Mouse (Mus musculus) MEL (cell line): ENCODE results near the gene Cep104.

ENCODE experiments used
- CTCF ChIP-seq, 3 experiments: IDR thresholded peaks in 2 of 3; conservative IDR thresholded peaks in 1 of 3; 2 replicates each; pipeline ENCODE4 v1.5.1; 2011 to 2012; ENCODE audit warnings: low read length in 3 of 3, low read depth in 2 of 3, mild to moderate bottlenecking in 2 of 3, improper control_type of control experiment in 1 of 3, inconsistent platforms in 1 of 3, mixed read lengths in 1 of 3, moderate library complexity in 1 of 3; ENCODE audit not compliant: control insufficient read depth in 1 of 3, insufficient read depth in 1 of 3, poor library complexity in 1 of 3, severe bottlenecking in 1 of 3
- NRF1 ChIP-seq: IDR thresholded peaks from 2 replicates; pipeline ENCODE4 v1.6.1; 2014; ENCODE audit warnings: low read depth, mild to moderate bottlenecking, inconsistent platforms, low read length, improper control_type of control experiment, moderate library complexity; ENCODE audit not compliant: poor library complexity, insufficient read depth, severe bottlenecking
- POLR2A ChIP-seq, 2 experiments: IDR thresholded peaks; 2 replicates each; pipeline ENCODE4 v1.6.1; 2011 to 2012; ENCODE audit warnings: low read length in 2 of 2, mild to moderate bottlenecking in 2 of 2, control low read depth in 1 of 2, improper control_type of control experiment in 1 of 2, low read depth in 1 of 2, moderate library complexity in 1 of 2; ENCODE audit not compliant: control insufficient read depth in 1 of 2, insufficient read depth in 1 of 2, poor library complexity in 1 of 2
- RCOR1 ChIP-seq: IDR thresholded peaks from 2 replicates; pipeline ENCODE4 v1.6.1; 2012; ENCODE audit warnings: low read depth, mild to moderate bottlenecking, inconsistent platforms, low read length, improper control_type of control experiment
- SMC3 ChIP-seq: IDR thresholded peaks from 2 replicates; pipeline ENCODE4 v1.6.1; 2011; ENCODE audit warnings: low read depth, low read length, improper control_type of control experiment
- UBTF ChIP-seq: IDR thresholded peaks from 2 replicates; pipeline ENCODE4 v1.6.1; 2012; ENCODE audit warnings: low read depth, mild to moderate bottlenecking, inconsistent platforms, low read length, improper control_type of control experiment, moderate library complexity, borderline replicate concordance; ENCODE audit not compliant: insufficient read depth
- ZMIZ1 ChIP-seq: IDR thresholded peaks from 2 replicates; pipeline ENCODE4 v1.6.1; 2012; ENCODE audit warnings: low read depth, mild to moderate bottlenecking, inconsistent platforms, low read length, improper control_type of control experiment, moderate library complexity

- TF ChIP-seq SMC3 (no peak), NRF1 (no peak), CTCF (IDR thresholded peaks at IDR 0.05 in 2 of 3, conservative IDR thresholded peaks at IDR 0.05 in 1 of 3; ENCODE audit: control insufficient read depth in 1 of 3, insufficient read depth in 1 of 3, low read depth in 2 of 3, low read length in 3 of 3, poor library complexity in 1 of 3, severe bottlenecking in 1 of 3) (no peak), ZMIZ1 (no peak), RCOR1 (no peak), UBTF (no peak), POLR2A (IDR thresholded peaks at IDR 0.05; ENCODE audit: control insufficient read depth in 1 of 2, insufficient read depth in 1 of 2, low read depth in 1 of 2, low read length in 2 of 2, poor library complexity in 1 of 2) (no peak)
These were observed 774 bp downstream of the Cep104 start for GRCm38 (mm10) chr4:153975768-153976167.
